8 mouse cellular contexts compared by ENCODE assay signal in genomic region chr12:3806271-3806684, GRCm38 (mm10). TPM values are rescaled to one million over a fixed set of nuclear protein-coding genes. Genes with fewer than 3 reads are reported as not detected.
DNase-seq lines count a peak whose midpoint lies in the region; ATAC-seq and TF ChIP-seq lines count a peak whose summit lies in the region.

No protein-coding gene starts in this region.

- peaks cover 20% of the 10 kb centered on the region for H3K4me1 ChIP-seq in lung, adult 2 months (ENCODE audit: control insufficient read depth, insufficient read depth, low read length)
- H3K4me1 ChIP-seq in neural tube, embryonic 14.5 days (ENCODE audit: control insufficient read depth, insufficient read depth, low read length), result peaks cover 26% of the 10 kb centered on the region

- no peaks in the 10 kb centered on the region for H3K36me3 ChIP-seq in neural tube, embryonic 14.5 days (ENCODE audit: control insufficient read depth, insufficient read depth, low read length)

- H3K4me2 ChIP-seq in neural tube, embryonic 14.5 days (ENCODE audit: low read depth, low read length), result peak overlapping the region; percentile 72

- H3K27ac ChIP-seq in neural tube, embryonic 14.5 days (ENCODE audit: low read depth, low read length), result peak overlapping the region; percentile 92

- DNase-seq in 3T3-L1 (ENCODE audit: low read depth, low spot score) (peak; percentile 66), adipocyte (ENCODE audit: low spot score) (peak; percentile 63)
- peak; percentile 79 for DNase-seq in embryo, embryonic 10.5 days (ENCODE audit: low spot score)
- DNase-seq in heart, adult 8-10 months (ENCODE audit: low spot score), result peak; percentile 67
- DNase-seq in kidney, adult 18-20 months, result peak; percentile 82
- DNase-seq in lung, adult 2 months, result peak; percentile 73
- DNase-seq in testis, postnatal 10 days (ENCODE audit: low spot score), result peak; percentile 92

- no peaks in the 10 kb centered on the region for H3K27me3 ChIP-seq in neural tube, embryonic 14.5 days (ENCODE audit: control insufficient read depth, insufficient read depth, low read length)

- TF ChIP-seq POLR2A in lung, adult 2 months (IDR thresholded peaks at IDR 0.05; ENCODE audit: borderline replicate concordance, extremely low read depth, low read depth, low read length), result no peak

- no peaks in the 10 kb centered on the region for H3K9me3 ChIP-seq in neural tube, embryonic 14.5 days (ENCODE audit: control insufficient read depth, low read length)

- TF ChIP-seq CTCF in lung, adult 2 months (IDR thresholded peaks at IDR 0.05; ENCODE audit: insufficient read depth, low read length), result peak; percentile 59

- peak overlapping the region; percentile 64 for H3K4me3 ChIP-seq in lung, adult 2 months (replicated peaks; ENCODE audit: extremely low read depth, low read depth, low read length)
- peak overlapping the region; percentile 81 for H3K4me3 ChIP-seq in neural tube, embryonic 14.5 days (ENCODE audit: low read depth, low read length)

- ATAC-seq in neural tube, embryonic 14.5 days (ENCODE audit: low read depth), result peak; percentile 86

- H3K9ac ChIP-seq in neural tube, embryonic 14.5 days (replicated peaks; ENCODE audit: low read depth, low read length), result peak overlapping the region; percentile 91

- 1% methylated on average over 29 of the region's 41 CpGs for WGBS in lung, adult 2 months
- under 1% methylated on average over 22 of the region's 41 CpGs for WGBS in neural tube, embryonic 14.5 days

RNA-seq across cellular contexts. Expression of gene Dnmt3a, which starts 0.5 kb away (rescaled TPM):
- total RNA-seq in heart, adult 8-10 months (2022), result 10 to 100 TPM; 46.0 to 59.4 (median 50.9) TPM
- polyA plus RNA-seq in lung, adult 2 months (2012; rRNA removed), result 14.6 and 14.7 TPM in 2 replicates
- polyA plus RNA-seq in neural tube, embryonic 14.5 days (2014; fragmentation: Nextera tagmentation; extraction: Ambion mirVana), result 53.4 and 57.1 TPM in 2 replicates

Comparison
In these comparisons a context has a peak if more than half of its experiments do, and no peak if none do; other contexts are left out.
1. Peak in every context shown above with its lines: DNase-seq, ATAC-seq, H3K4me3 ChIP-seq and H3K27ac ChIP-seq.